Mouse (Mus musculus) E14TG2a.4 (cell line): ENCODE data around the gene Ggnbp2.

Source experiments
- CTCF ChIP-seq: conservative IDR thresholded peaks from 2 replicates; pipeline ENCODE4 v1.5.1; 2014; ENCODE audit warnings: low read length
- POU5F1 ChIP-seq: IDR thresholded peaks from 2 replicates; pipeline ENCODE4 v1.6.1; 2014; ENCODE audit warnings: low read length, borderline replicate concordance

- TF ChIP-seq CTCF: no peak
- TF ChIP-seq POU5F1: no peak
These were observed 44.4 kb downstream of the Ggnbp2 start for GRCm38 (mm10) chr11:84826185-84826584.
